Comparison of ENCODE assay signal across 15 mouse cellular contexts in the genomic region with DNA sequence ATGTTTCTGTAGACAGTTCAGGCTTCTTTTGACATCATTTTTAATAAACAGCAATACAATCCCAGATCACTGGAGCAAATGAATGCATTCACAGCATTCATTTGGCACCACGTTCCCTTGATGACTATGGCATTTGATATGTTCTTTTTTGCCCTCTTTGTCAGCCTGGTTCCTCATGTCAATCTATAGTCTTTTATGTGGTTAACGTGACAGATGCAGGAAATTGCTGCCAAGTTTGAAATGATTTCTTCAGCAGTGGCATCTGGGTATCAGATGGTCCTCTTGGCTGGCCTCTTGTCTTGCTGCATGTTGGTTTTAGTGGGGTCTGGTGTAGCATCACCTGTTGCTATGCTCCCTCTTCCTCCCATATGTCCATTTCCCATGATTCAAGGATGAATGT.
DNase-seq lines count a peak whose midpoint lies in the region; ATAC-seq and TF ChIP-seq lines count a peak whose summit lies in the region.
"Had no signal": no experiment of that assay in that cellular context is flagged by ENCODE, and none has a peak within 500 bp of the region (broad histone marks: within the 10 kb centered on the region; RNA-seq: fewer than 3 reads in every experiment).

No protein-coding gene starts in this region.

- no peak overlapping the region for H3K27ac ChIP-seq in embryonic facial prominence, embryonic 14.5 days (replicated peaks; ENCODE audit: low read depth, low read length)
- no peak overlapping the region for H3K27ac ChIP-seq in embryonic facial prominence, embryonic 10.5 days (replicated peaks)
- no peak overlapping the region for H3K27ac ChIP-seq in midbrain, embryonic 14.5 days (replicated peaks; ENCODE audit: low read depth, low read length)
- no peak overlapping the region for H3K27ac ChIP-seq in midbrain, embryonic 16.5 days (ENCODE audit: low read length)
- H3K27ac ChIP-seq: heart, embryonic 10.5 days; limb, embryonic 12.5 days; lung, embryonic 15.5 days; midbrain, embryonic 10.5 days had no signal

- no peak for TF ChIP-seq POLR2A in brain, embryonic 14.5 days (IDR thresholded peaks at IDR 0.05; ENCODE audit: borderline replicate concordance, extremely low read depth, insufficient read depth, insufficient read length, poor library complexity, severe bottlenecking)

- ATAC-seq in embryonic facial prominence, embryonic 14.5 days (ENCODE audit: low read depth), result 0 out of 2 replicates have a peak, but pooled peaks have one; percentile 18
- ATAC-seq in midbrain, embryonic 14.5 days (ENCODE audit: low FRiP score, low TSS enrichment), result no peak
- ATAC-seq in midbrain, embryonic 16.5 days, result no peak

- H3K9ac ChIP-seq in embryonic facial prominence, embryonic 14.5 days (ENCODE audit: low read depth, low read length), result no peak overlapping the region
- no peak overlapping the region for H3K9ac ChIP-seq in midbrain, embryonic 14.5 days (replicated peaks; ENCODE audit: low read length)
- no peak overlapping the region for H3K9ac ChIP-seq in midbrain, embryonic 16.5 days (ENCODE audit: low read depth, low read length)
- H3K9ac ChIP-seq: limb, embryonic 12.5 days; lung, embryonic 15.5 days had no signal

- DNase-seq in embryonic facial prominence, embryonic 14.5 days (ENCODE audit: low spot score), result peak; percentile 45
- DNase-seq in embryonic facial prominence, embryonic 10.5 days (ENCODE audit: low spot score), result no peak
- DNase-seq in midbrain, embryonic 14.5 days, result peak; percentile 4
- peak; percentile 94 for DNase-seq in brain, embryonic 14.5 days (ENCODE audit: low read depth)
- peak; percentile 9 for DNase-seq in mesoderm, embryonic 11.5 days (ENCODE audit: low read depth, low spot score)
- DNase-seq in urinary bladder, postnatal 25 days (ENCODE audit: low spot score), result no peak
- no peak for DNase-seq in kidney, postnatal 4 days
- DNase-seq: heart, postnatal 4 days; kidney, adult 18-20 months; kidney, postnatal 36 days had no signal

- no peaks in the 10 kb centered on the region for H3K9me3 ChIP-seq in embryonic facial prominence, embryonic 14.5 days (ENCODE audit: control insufficient read depth, low read length)
- H3K9me3 ChIP-seq in embryonic facial prominence, embryonic 10.5 days, result no peaks in the 10 kb centered on the region
- no peaks in the 10 kb centered on the region for H3K9me3 ChIP-seq in midbrain, embryonic 14.5 days (ENCODE audit: control insufficient read depth, low read length)
- H3K9me3 ChIP-seq in midbrain, embryonic 16.5 days (replicated peaks; ENCODE audit: control insufficient read depth, low read length, poor library complexity, severe bottlenecking), result no peaks in the 10 kb centered on the region
- H3K9me3 ChIP-seq: heart, embryonic 10.5 days; limb, embryonic 12.5 days; lung, embryonic 15.5 days; midbrain, embryonic 10.5 days had no signal

- no peak overlapping the region for H3K4me3 ChIP-seq in embryonic facial prominence, embryonic 14.5 days (ENCODE audit: low read depth, low read length)
- no peak overlapping the region for H3K4me3 ChIP-seq in embryonic facial prominence, embryonic 10.5 days
- H3K4me3 ChIP-seq in midbrain, embryonic 14.5 days (replicated peaks; ENCODE audit: low read depth, low read length), result no peak overlapping the region
- H3K4me3 ChIP-seq in midbrain, embryonic 16.5 days (ENCODE audit: low read depth, low read length), result no peak overlapping the region
- H3K4me3 ChIP-seq: heart, embryonic 10.5 days; limb, embryonic 12.5 days; lung, embryonic 15.5 days; midbrain, embryonic 10.5 days had no signal

- no peaks in the 10 kb centered on the region for H3K27me3 ChIP-seq in embryonic facial prominence, embryonic 14.5 days (replicated peaks; ENCODE audit: control insufficient read depth, insufficient read depth, low read length)
- no peaks in the 10 kb centered on the region for H3K27me3 ChIP-seq in embryonic facial prominence, embryonic 10.5 days (replicated peaks; ENCODE audit: low read depth, poor library complexity, severe bottlenecking)
- H3K27me3 ChIP-seq in midbrain, embryonic 14.5 days (ENCODE audit: control insufficient read depth, insufficient read depth, low read length), result no peaks in the 10 kb centered on the region
- H3K27me3 ChIP-seq in midbrain, embryonic 16.5 days (ENCODE audit: control insufficient read depth, insufficient read depth, low read depth, low read length), result no peaks in the 10 kb centered on the region
- H3K27me3 ChIP-seq: limb, embryonic 12.5 days; lung, embryonic 15.5 days had no signal

- WGBS in embryonic facial prominence, embryonic 14.5 days, result 29% methylated on average over 2 of the region's 2 CpGs
- WGBS in embryonic facial prominence, embryonic 10.5 days, result 61% methylated on average over 2 of the region's 2 CpGs
- WGBS in midbrain, embryonic 14.5 days, result 33% methylated on average over 2 of the region's 2 CpGs
- 44% methylated on average over 2 of the region's 2 CpGs for WGBS in midbrain, embryonic 16.5 days

- H3K36me3 ChIP-seq in embryonic facial prominence, embryonic 14.5 days (ENCODE audit: control insufficient read depth, insufficient read depth, low read length), result no peaks in the 10 kb centered on the region
- H3K36me3 ChIP-seq in embryonic facial prominence, embryonic 10.5 days (replicated peaks), result no peaks in the 10 kb centered on the region
- H3K36me3 ChIP-seq in midbrain, embryonic 14.5 days (ENCODE audit: control insufficient read depth, insufficient read depth, low read length), result no peaks in the 10 kb centered on the region
- no peaks in the 10 kb centered on the region for H3K36me3 ChIP-seq in midbrain, embryonic 16.5 days (ENCODE audit: control insufficient read depth, insufficient read depth, low read length)
- H3K36me3 ChIP-seq: heart, embryonic 10.5 days; limb, embryonic 12.5 days; lung, embryonic 15.5 days; midbrain, embryonic 10.5 days had no signal

- no peak for TF ChIP-seq CTCF in brain, embryonic 14.5 days (IDR thresholded peaks at IDR 0.05; ENCODE audit: borderline replicate concordance, extremely low read depth, insufficient read depth, insufficient read length)

- no peaks in the 10 kb centered on the region for H3K4me1 ChIP-seq in embryonic facial prominence, embryonic 14.5 days (ENCODE audit: control insufficient read depth, insufficient read depth, low read length)
- H3K4me1 ChIP-seq in embryonic facial prominence, embryonic 10.5 days, result no peaks in the 10 kb centered on the region
- no peaks in the 10 kb centered on the region for H3K4me1 ChIP-seq in midbrain, embryonic 14.5 days (ENCODE audit: control insufficient read depth, insufficient read depth, low read length)
- no peaks in the 10 kb centered on the region for H3K4me1 ChIP-seq in midbrain, embryonic 16.5 days (ENCODE audit: control insufficient read depth, insufficient read depth, low read length)
- H3K4me1 ChIP-seq: heart, embryonic 10.5 days; limb, embryonic 12.5 days; lung, embryonic 15.5 days; midbrain, embryonic 10.5 days had no signal

- no peak overlapping the region for H3K4me2 ChIP-seq in embryonic facial prominence, embryonic 14.5 days (ENCODE audit: low read depth, low read length)
- H3K4me2 ChIP-seq in midbrain, embryonic 14.5 days (ENCODE audit: low read length), result no peak overlapping the region
- H3K4me2 ChIP-seq in midbrain, embryonic 16.5 days (ENCODE audit: low read length), result no peak overlapping the region
- H3K4me2 ChIP-seq: limb, embryonic 12.5 days; lung, embryonic 15.5 days had no signal

Comparison
In these comparisons a context has a peak if more than half of its experiments do, and no peak if none do; other contexts are left out.
1. DNase-seq: peak in embryonic facial prominence, embryonic 14.5 days (single experiment), midbrain, embryonic 14.5 days (single experiment), brain, embryonic 14.5 days (single experiment) and mesoderm, embryonic 11.5 days (single experiment); none in embryonic facial prominence, embryonic 10.5 days (single experiment), urinary bladder, postnatal 25 days (single experiment) and kidney, postnatal 4 days (0 of 2).